Mouse (Mus musculus) heart, embryonic 14.5 days (tissue): ENCODE results near the gene Klhl3. TPM values are rescaled to one million over a fixed set of nuclear protein-coding genes. Genes with fewer than 3 reads are reported as not detected.
A peak's percentile ranks its signal among the peaks of the same experiment; 100 is the strongest.

ENCODE experiments used
- ATAC-seq: fragments of 200-750 bp; cut with Nextera tagmentation; 2 replicates; pipeline ENCODE4 v1.8.0; 2017; ENCODE audit warnings: low read depth, moderate TSS enrichment; ENCODE audit not compliant: insufficient number of reproducible peaks, insufficient read depth, low FRiP score
- H3K27ac ChIP-seq, 2 experiments: fragments of 200-500 bp in 1 of 2; fragments of 300-500 bp in 1 of 2; sonication (generic) in 1 of 2; replicated peaks in 1 of 2; 2 replicates each; pipeline ENCODE4 v1.5.1; 2012 to 2014; ENCODE audit warnings: low read depth in 2 of 2, low read length in 2 of 2, control low read depth in 1 of 2, mild to moderate bottlenecking in 1 of 2, mixed read lengths in 1 of 2; ENCODE audit not compliant: control insufficient read depth in 1 of 2, insufficient read depth in 1 of 2
- H3K27me3 ChIP-seq: fragments of 300-500 bp; sonication (generic); 2 replicates; pipeline ENCODE4 v1.6.1; 2014; ENCODE audit warnings: mild to moderate bottlenecking, low read length, control low read depth; ENCODE audit not compliant: control insufficient read depth, insufficient read depth
- H3K36me3 ChIP-seq: fragments of 300-500 bp; sonication (generic); 2 replicates; pipeline ENCODE4 v1.6.1; 2014; ENCODE audit warnings: mild to moderate bottlenecking, control low read depth, low read length, mixed read lengths; ENCODE audit not compliant: control insufficient read depth, insufficient read depth
- H3K4me1 ChIP-seq, 2 experiments: fragments of 200-500 bp in 1 of 2; fragments of 300-500 bp in 1 of 2; sonication (generic) in 1 of 2; 2 replicates each; pipeline ENCODE4 v1.6.1; 2012 to 2014; ENCODE audit warnings: low read length in 2 of 2, control low read depth in 1 of 2, mixed read lengths in 1 of 2; ENCODE audit not compliant: control insufficient read depth in 2 of 2, insufficient read depth in 2 of 2
- H3K4me2 ChIP-seq: fragments of 300-500 bp; sonication (generic); 2 replicates; pipeline ENCODE4 v1.6.1; 2014; ENCODE audit warnings: mild to moderate bottlenecking, low read length
- H3K4me3 ChIP-seq, 2 experiments: fragments of 200-500 bp in 1 of 2; fragments of 300-500 bp in 1 of 2; sonication (generic) in 1 of 2; 2 replicates each; pipeline ENCODE4 v1.5.1; 2012 to 2014; ENCODE audit warnings: low read length in 2 of 2, mild to moderate bottlenecking in 2 of 2, control low read depth in 1 of 2, low read depth in 1 of 2, moderate library complexity in 1 of 2; ENCODE audit not compliant: control insufficient read depth in 1 of 2, insufficient read depth in 1 of 2
- H3K9ac ChIP-seq: fragments of 300-500 bp; sonication (generic); 2 replicates; pipeline ENCODE4 v1.6.1; 2014; ENCODE audit warnings: mild to moderate bottlenecking, low read length
- H3K9me3 ChIP-seq: fragments of 300-500 bp; sonication (generic); 2 replicates; pipeline ENCODE4 v1.6.1; 2016; ENCODE audit warnings: low read length, control low read depth; ENCODE audit not compliant: control insufficient read depth
- WGBS: fragments of 180-500 bp; shearing (Covaris S2); extraction: QIAGEN DNeasy Blood & Tissue Kit; methylation state at CpG from one replicate; pipeline ENCODE4 v1.1.7; 2014; 5-methylcytosine and 5-hydroxymethylcytosine counted together
- polyA plus RNA-seq: library from polyadenylated mRNA; unstranded; fragments of >200 nt; fragmentation: Nextera tagmentation; extraction: Ambion mirVana; gene quantifications from 2 replicates; pipeline ENCODE4 v1.2.1, GENCODE M21; 2014

Klhl3 gene
- 6.9 and 7.0 TPM in 2 replicates for polyA plus RNA-seq

DNA sequence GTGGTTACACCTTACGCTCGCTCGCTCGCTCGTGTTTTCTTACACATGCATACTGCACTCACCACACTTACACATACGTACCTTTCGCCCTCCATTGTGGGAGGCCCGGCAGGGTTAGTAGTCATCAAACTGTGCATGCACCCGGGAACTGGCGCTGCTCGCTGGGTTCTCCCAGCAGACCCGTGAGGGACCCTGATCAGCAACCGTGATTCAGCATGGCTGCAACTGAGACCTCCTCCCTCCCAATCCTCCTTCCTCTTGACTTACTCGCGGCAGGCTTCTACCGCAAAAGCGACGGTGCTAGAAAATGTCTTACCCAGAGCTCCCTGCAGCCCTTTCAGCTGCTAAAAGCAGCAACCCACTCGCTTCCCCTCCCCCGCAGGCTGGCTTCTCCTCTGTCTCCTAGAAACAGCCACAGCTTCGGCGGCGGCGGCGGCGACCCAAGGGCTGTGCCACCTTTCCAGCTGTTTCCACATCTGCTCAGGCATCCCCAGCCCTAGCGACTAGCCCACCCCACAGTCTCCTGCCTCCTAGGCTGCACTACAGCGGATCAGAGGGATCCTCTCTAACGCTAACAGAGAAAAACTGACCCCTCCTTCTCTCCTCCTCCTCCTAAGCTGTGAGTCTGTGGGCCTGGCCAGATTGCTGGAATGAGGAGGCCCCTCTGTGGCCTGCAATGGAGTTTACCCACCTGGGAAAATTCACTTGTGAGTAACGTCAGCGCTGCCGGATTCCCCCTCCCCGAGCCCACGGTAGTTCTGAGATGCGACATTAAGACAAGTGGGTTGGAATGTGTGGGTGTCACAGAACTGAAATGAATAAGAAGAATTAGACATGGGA is at the start of gene Klhl3:
TSS of gene Klhl3 (minus strand) at position 532 of the 840 bp plus-strand sequence.
- peak within 1 kb of the TSS; percentile 89 for H3K4me2 ChIP-seq
- H3K36me3 ChIP-seq: no peaks in the 10 kb centered on the region
- peaks cover 17 to 21% of the 10 kb centered on the region in 2 experiments for H3K4me1 ChIP-seq
- H3K27me3 ChIP-seq: no peaks in the 10 kb centered on the region
- peak within 1 kb of the TSS; percentile 80 for H3K9ac ChIP-seq
- peak within 1 kb of the TSS; percentile 69 to 73 for H3K4me3 ChIP-seq
- under 1% methylated on average over 35 of the region's 35 CpGs for WGBS
- H3K9me3 ChIP-seq: no peaks in the 10 kb centered on the region
- H3K27ac ChIP-seq: peak within 1 kb of the TSS; percentile 61 to 77
- ATAC-seq: peak; percentile 63

DNA sequence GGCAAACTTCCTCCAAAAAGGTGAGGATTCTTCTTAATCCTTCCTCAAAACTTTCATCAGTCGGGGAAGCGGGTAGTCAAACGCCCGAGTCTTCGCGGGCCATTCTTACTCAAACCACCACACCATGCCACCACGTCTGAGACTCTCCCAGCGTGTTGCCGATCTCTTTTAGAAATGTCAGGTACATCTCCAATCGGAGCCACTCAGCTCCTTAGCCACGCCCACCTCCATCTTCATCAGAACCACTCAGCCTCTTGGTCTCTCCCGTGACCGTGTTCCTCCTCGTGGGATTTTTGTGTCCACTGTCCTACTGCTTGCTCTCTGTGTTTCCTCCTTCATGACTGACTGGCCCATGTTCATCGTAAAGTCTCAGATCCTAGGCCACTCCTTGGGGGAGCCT is 47.4 kb upstream of the Klhl3 start:
- ATAC-seq: no peak
- WGBS: 95% methylated on average over 15 of the region's 15 CpGs
- H3K36me3 ChIP-seq: peaks cover 29% of the 10 kb centered on the region

DNA sequence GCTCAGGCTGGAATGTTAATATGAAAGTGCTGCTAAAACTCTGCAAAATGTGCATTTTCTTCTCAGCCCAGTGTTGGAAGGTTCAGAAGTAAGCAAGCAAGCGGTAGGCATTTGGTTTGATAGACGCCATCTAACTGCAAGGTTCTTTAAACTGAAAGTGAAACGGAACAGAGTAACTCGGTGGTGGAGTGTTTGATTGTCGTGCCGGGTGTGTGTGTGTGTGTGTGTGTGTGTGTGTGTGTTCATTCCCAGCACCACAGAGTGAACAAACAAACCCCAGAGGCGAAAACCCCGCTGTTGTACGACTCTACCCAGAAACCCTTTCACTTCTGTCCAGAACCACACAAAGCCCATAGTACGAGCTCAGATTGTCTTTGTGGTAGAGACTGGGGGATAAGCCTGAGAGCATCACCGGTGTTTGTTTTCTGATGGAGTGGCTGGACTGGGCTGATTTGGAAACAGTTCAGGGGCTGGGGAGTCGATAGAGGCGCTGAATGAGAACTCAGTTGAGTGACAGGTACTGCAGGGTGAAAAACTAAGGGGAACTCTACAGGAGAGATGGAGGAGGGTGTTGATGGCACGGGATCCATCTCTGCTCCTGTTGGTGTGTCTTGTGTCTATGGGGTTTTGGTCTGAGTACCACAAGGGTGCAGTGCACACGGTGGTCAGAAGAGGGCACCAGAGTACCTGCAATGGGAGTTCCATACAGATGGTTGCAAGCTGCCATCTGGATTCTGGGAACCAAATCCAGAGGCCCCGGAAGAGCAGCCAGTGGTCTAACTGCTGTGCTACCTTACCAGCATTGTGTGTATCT is 44.9 kb upstream of the Klhl3 start:
- 10% methylated on average over 16 of the region's 16 CpGs for WGBS
- Histone ChIP-seq H3K36me3 (peaks cover 20% of the 10 kb centered on the region), H3K4me2 (peak overlapping the region; percentile 96), H3K9me3 (0 out of 2 replicates have a peak, but pooled peaks cover 4% of the 10 kb centered on the region), H3K4me3 (peak overlapping the region; percentile 58 to 91), H3K27ac (peak overlapping the region; percentile 29 to 67), H3K4me1 (peaks cover 5 to 9% of the 10 kb centered on the region in 2 experiments; a peak in 3 of 4 replicates), H3K27me3 (no peaks in the 10 kb centered on the region), H3K9ac (peak overlapping the region; percentile 81)
- no peak for ATAC-seq

More for the DNA sequence above, 47.4 kb upstream of the Klhl3 start:
- 0 out of 2 replicates have a peak, but pooled peaks cover 4% of the 10 kb centered on the region for H3K9me3 ChIP-seq
- no peak overlapping the region for H3K27ac ChIP-seq
- H3K4me3 ChIP-seq: no peak overlapping the region
- H3K27me3 ChIP-seq: no peaks in the 10 kb centered on the region
- H3K4me1 ChIP-seq: peaks cover 5 to 9% of the 10 kb centered on the region in 2 experiments; a peak in 3 of 4 replicates
- no peak overlapping the region for H3K4me2 ChIP-seq
- no peak overlapping the region for H3K9ac ChIP-seq

DNA sequence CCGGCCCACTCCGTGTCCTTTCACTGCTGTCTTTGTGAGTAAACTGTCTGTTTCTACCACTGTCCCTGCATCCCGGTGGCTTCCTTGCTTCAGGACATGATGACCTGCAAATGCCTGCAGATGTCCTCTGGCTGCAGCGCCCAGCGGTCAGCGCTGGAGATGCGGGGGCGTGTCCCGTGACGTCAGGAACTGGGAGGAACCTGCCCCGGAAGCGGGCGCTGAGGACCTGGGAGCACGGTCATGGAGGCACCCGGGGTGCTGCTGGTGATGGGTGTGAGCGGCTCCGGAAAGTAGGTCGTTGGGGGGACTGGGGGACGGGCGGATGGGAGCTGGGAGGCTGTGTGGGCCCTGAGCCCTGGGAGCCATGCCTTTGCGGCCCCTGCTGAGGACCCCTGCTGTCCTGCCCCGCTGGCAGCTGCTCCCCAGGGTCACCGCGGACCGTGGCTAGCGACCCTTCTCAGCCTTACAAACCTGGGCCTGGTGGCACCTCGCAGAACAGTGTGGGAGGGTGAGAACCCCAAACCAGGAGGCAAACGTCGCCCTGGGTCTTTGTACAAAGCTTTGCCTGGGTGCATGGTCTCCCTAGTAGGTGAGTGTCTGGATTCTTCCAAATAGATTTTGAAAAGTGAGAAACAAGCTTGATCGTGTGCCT is 44.2 kb upstream of the Klhl3 start, which contains the start of gene Idnk:
TSS of gene Idnk (plus strand) at position 203 of the 652 bp plus-strand sequence.
- H3K27me3 ChIP-seq: no peaks in the 10 kb centered on the region
- H3K4me1 ChIP-seq: peaks cover 5 to 9% of the 10 kb centered on the region in 2 experiments; a peak in 3 of 4 replicates
- H3K9me3 ChIP-seq: 0 out of 2 replicates have a peak, but pooled peaks cover 4% of the 10 kb centered on the region
- H3K27ac ChIP-seq: peak within 1 kb of the TSS; percentile 29 to 67
- under 1% methylated on average over 28 of the region's 30 CpGs for WGBS
- peaks cover 14% of the 10 kb centered on the region for H3K36me3 ChIP-seq
- peak; percentile 86 for ATAC-seq
- peak within 1 kb of the TSS; percentile 58 to 91 for H3K4me3 ChIP-seq
- peak within 1 kb of the TSS; percentile 96 for H3K4me2 ChIP-seq
- H3K9ac ChIP-seq: peak within 1 kb of the TSS; percentile 81

DNA sequence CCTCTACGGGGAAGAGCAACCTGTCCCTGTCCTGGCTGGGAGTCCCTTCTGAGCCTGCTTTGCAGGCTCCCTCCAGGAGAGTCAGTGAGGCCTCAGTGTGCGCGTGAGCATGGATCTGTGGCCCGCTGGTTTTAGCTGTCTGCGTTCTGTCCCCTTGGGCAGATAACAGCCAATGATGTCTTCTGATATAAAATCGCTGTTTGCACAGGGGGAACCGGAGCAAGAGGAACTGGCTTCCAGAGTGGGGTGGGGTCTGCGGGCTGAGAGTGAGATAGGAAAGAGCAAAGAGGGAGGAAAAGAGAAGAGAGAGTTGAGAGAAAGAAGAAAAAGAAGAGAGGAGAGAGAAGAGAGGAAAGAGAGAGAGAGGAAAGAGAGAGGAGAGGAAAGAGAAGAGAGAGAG is 43.6 kb upstream of the Klhl3 start:
- Histone ChIP-seq H3K9me3 (0 out of 2 replicates have a peak, but pooled peaks cover 4% of the 10 kb centered on the region), H3K27me3 (no peaks in the 10 kb centered on the region), H3K4me1 (peaks cover 5 to 9% of the 10 kb centered on the region in 2 experiments; a peak in 3 of 4 replicates), H3K9ac (peak overlapping the region; percentile 81), H3K4me2 (peak overlapping the region; percentile 96), H3K36me3 (peaks cover 14% of the 10 kb centered on the region), H3K27ac (no peak overlapping the region; a peak in 1 of 4 replicates), H3K4me3 (peak overlapping the region; percentile 58 to 91)
- WGBS: 13% methylated on average over 8 of the region's 8 CpGs
- no peak for ATAC-seq

DNA sequence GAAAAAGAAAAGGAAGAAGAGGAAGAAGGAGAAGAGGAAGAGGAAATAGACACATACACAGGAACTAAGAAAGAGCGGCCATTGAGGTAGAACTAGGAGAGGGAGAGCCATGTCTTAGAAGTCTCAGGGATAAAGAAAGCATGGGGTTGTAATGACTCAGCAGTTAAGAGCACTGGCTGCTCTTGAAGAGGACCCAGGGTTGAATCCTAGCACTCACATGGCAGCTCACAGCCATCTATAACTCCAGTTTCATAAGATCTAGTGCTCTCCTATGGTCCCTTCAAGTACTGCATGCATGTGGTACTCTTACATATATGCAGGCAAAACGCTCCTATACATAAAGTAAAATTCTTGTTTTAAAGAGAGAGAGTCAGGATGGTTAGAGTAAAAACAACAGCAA is 42.6 kb upstream of the Klhl3 start:
- no peak for ATAC-seq
- Histone ChIP-seq H3K9me3 (no peaks in the 10 kb centered on the region), H3K4me3 (no peak overlapping the region), H3K27ac (no peak overlapping the region), H3K9ac (no peak overlapping the region), H3K4me1 (peaks cover 5 to 9% of the 10 kb centered on the region in 2 experiments; a peak in 3 of 4 replicates), H3K4me2 (no peak overlapping the region), H3K36me3 (peaks cover 11% of the 10 kb centered on the region; the same call in 1 of the 2 replicates), H3K27me3 (no peaks in the 10 kb centered on the region)
- 85% methylated on average over 2 of the region's 2 CpGs for WGBS

DNA sequence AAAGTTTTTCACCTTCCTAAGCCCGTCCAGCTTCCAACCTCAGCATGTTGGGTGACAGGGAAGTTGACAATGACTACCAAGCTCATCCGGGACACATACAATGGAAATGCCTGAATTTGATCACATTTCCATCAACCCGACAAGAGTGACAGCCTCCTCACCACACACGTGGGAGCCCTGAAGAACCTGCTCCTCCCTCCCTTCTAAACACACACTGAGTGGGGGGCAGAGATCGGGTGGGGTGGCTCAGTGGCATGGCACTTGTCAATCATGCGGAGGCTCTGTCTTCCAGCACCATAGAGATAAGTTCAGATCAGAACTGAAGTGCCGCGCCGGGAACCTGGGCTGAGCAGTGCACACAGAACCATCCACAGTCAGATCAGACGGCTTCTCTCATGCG is 37.0 kb upstream of the Klhl3 start:
- H3K9me3 ChIP-seq: no peaks in the 10 kb centered on the region
- no peak overlapping the region for H3K4me2 ChIP-seq
- ATAC-seq: no peak
- H3K4me3 ChIP-seq: no peak overlapping the region
- H3K9ac ChIP-seq: no peak overlapping the region
- WGBS: 67% methylated on average over 11 of the region's 11 CpGs
- H3K4me1 ChIP-seq: peaks cover 0 to 4% of the 10 kb centered on the region in 2 experiments; a peak in 2 of 4 replicates
- H3K27ac ChIP-seq: no peak overlapping the region
- no peaks in the 10 kb centered on the region for H3K36me3 ChIP-seq
- H3K27me3 ChIP-seq: peaks cover 4% of the 10 kb centered on the region; the same call in 1 of the 2 replicates
